Mouse (Mus musculus): ENCODE data around the gene Tstd3. TPM values are rescaled to one million over a fixed set of nuclear protein-coding genes. Genes with fewer than 3 reads are reported as not detected.
A peak's percentile ranks its signal among the peaks of the same experiment; 100 is the strongest.

Tstd3 gene
- polyA plus RNA-seq, 1 experiment from 2014 or later: 10.8 TPM

GRCm38 (mm10) chr4:21776091-21776945 lies 9.3 kb upstream of the Tstd3 start:
- peak overlapping the region; percentile 96 for H3K4me3 ChIP-seq (replicated peaks; ENCODE audit: low read depth, low read length)
- peak overlapping the region; percentile 77 for H3K4me2 ChIP-seq (ENCODE audit: low read length)
- 0 out of 2 replicates have a peak, but pooled peaks cover 2% of the 10 kb centered on the region for H3K36me3 ChIP-seq (ENCODE audit: insufficient read depth, low read length)
- ATAC-seq (replicated peaks; ENCODE audit: low FRiP score, low read depth): peak; percentile 98
- DNase-seq (ENCODE audit: low spot score): peak; percentile 94
- H3K9ac ChIP-seq (ENCODE audit: low read depth, low read length): peak overlapping the region; percentile 86
- 0 out of 2 replicates have a peak, but pooled peaks cover 4% of the 10 kb centered on the region for H3K4me1 ChIP-seq (replicated peaks; ENCODE audit: insufficient read depth, low read length)
- no peak overlapping the region for H3K27ac ChIP-seq
- under 1% methylated on average over 45 of the region's 46 CpGs for WGBS
- H3K27me3 ChIP-seq (ENCODE audit: insufficient read depth, low read length): no peaks in the 10 kb centered on the region
- no peak for TF ChIP-seq CTCF (IDR thresholded peaks at IDR 0.05; ENCODE audit: low read depth)
- H3K9me3 ChIP-seq (replicated peaks; ENCODE audit: low read length): no peaks in the 10 kb centered on the region

GRCm38 (mm10) chr4:21772306-21772705 lies 5.3 kb upstream of the Tstd3 start:
- Histone ChIP-seq H3K9ac (ENCODE audit: low read depth, low read length) (no peak overlapping the region), H3K4me2 (ENCODE audit: low read length) (no peak overlapping the region), H3K4me1 (replicated peaks; ENCODE audit: insufficient read depth, low read length) (0 out of 2 replicates have a peak, but pooled peaks cover 1% of the 10 kb centered on the region), H3K4me3 (replicated peaks; ENCODE audit: low read depth, low read length) (no peak overlapping the region), H3K27me3 (ENCODE audit: insufficient read depth, low read length) (no peaks in the 10 kb centered on the region), H3K9me3 (replicated peaks; ENCODE audit: low read length) (no peaks in the 10 kb centered on the region), H3K27ac (no peak overlapping the region), H3K36me3 (ENCODE audit: insufficient read depth, low read length) (no peaks in the 10 kb centered on the region)
- no peak for TF ChIP-seq CTCF (IDR thresholded peaks at IDR 0.05; ENCODE audit: low read depth)
- no peak for DNase-seq (ENCODE audit: low spot score)
- ATAC-seq (replicated peaks; ENCODE audit: low FRiP score, low read depth): no peak
- 100% methylated on average over 1 of the region's 1 CpGs for WGBS

- DNase-seq (ENCODE audit: low spot score) (no peak), ATAC-seq (replicated peaks; ENCODE audit: low FRiP score, low read depth) (no peak)
- Histone ChIP-seq H3K9me3 (replicated peaks; ENCODE audit: low read length) (no peaks in the 10 kb centered on the region), H3K4me3 (replicated peaks; ENCODE audit: low read depth, low read length) (no peak overlapping the region), H3K4me1 (replicated peaks; ENCODE audit: insufficient read depth, low read length) (no peaks in the 10 kb centered on the region), H3K27me3 (ENCODE audit: insufficient read depth, low read length) (no peaks in the 10 kb centered on the region), H3K36me3 (ENCODE audit: insufficient read depth, low read length) (no peaks in the 10 kb centered on the region), H3K9ac (ENCODE audit: low read depth, low read length) (no peak overlapping the region), H3K4me2 (ENCODE audit: low read length) (no peak overlapping the region), H3K27ac (no peak overlapping the region)
- WGBS: 84% methylated on average over 1 of the region's 1 CpGs
- no peak for TF ChIP-seq CTCF (IDR thresholded peaks at IDR 0.05; ENCODE audit: low read depth)
Observed at GRCm38 (mm10) chr4:21771064-21771463, 4.1 kb upstream of the Tstd3 start.

GRCm38 (mm10) chr4:21766171-21766862 lies 695 bp downstream of the Tstd3 start:
- DNase-seq (ENCODE audit: low spot score) (no peak), ATAC-seq (replicated peaks; ENCODE audit: low FRiP score, low read depth) (no peak)
- no peak for TF ChIP-seq CTCF (IDR thresholded peaks at IDR 0.05; ENCODE audit: low read depth)
- Histone ChIP-seq H3K36me3 (ENCODE audit: insufficient read depth, low read length) (no peaks in the 10 kb centered on the region), H3K9ac (ENCODE audit: low read depth, low read length) (peak overlapping the region; percentile 48), H3K4me3 (replicated peaks; ENCODE audit: low read depth, low read length) (peak overlapping the region; percentile 67), H3K4me2 (ENCODE audit: low read length) (peak overlapping the region; percentile 82), H3K27ac (no peak overlapping the region), H3K27me3 (ENCODE audit: insufficient read depth, low read length) (no peaks in the 10 kb centered on the region), H3K4me1 (replicated peaks; ENCODE audit: insufficient read depth, low read length) (no peaks in the 10 kb centered on the region), H3K9me3 (replicated peaks; ENCODE audit: low read length) (no peaks in the 10 kb centered on the region)
- WGBS: 19% methylated on average over 14 of the region's 14 CpGs

- H3K36me3 ChIP-seq (ENCODE audit: insufficient read depth, low read length): no peaks in the 10 kb centered on the region
- ATAC-seq (replicated peaks; ENCODE audit: low FRiP score, low read depth) (no peak), DNase-seq (ENCODE audit: low spot score) (no peak)
- TF ChIP-seq CTCF (IDR thresholded peaks at IDR 0.05; ENCODE audit: low read depth): no peak
- no peaks in the 10 kb centered on the region for H3K27me3 ChIP-seq (ENCODE audit: insufficient read depth, low read length)
- H3K4me1 ChIP-seq (replicated peaks; ENCODE audit: insufficient read depth, low read length): no peaks in the 10 kb centered on the region
- no peak overlapping the region for H3K9ac ChIP-seq (ENCODE audit: low read depth, low read length)
- no peak overlapping the region for H3K27ac ChIP-seq
- H3K4me3 ChIP-seq (replicated peaks; ENCODE audit: low read depth, low read length): no peak overlapping the region
- no peaks in the 10 kb centered on the region for H3K9me3 ChIP-seq (replicated peaks; ENCODE audit: low read length)
- 76% methylated on average over 4 of the region's 4 CpGs for WGBS
- H3K4me2 ChIP-seq (ENCODE audit: low read length): no peak overlapping the region
Observed at GRCm38 (mm10) chr4:21763827-21764226, 3.2 kb downstream of the Tstd3 start.

GRCm38 (mm10) chr4:21761416-21762160 lies 5.4 kb downstream of the Tstd3 start:
- ATAC-seq (replicated peaks; ENCODE audit: low FRiP score, low read depth) (no peak), DNase-seq (ENCODE audit: low spot score) (no peak)
- H3K9me3 ChIP-seq (replicated peaks; ENCODE audit: low read length): no peaks in the 10 kb centered on the region
- H3K36me3 ChIP-seq (ENCODE audit: insufficient read depth, low read length): no peaks in the 10 kb centered on the region
- no peaks in the 10 kb centered on the region for H3K27me3 ChIP-seq (ENCODE audit: insufficient read depth, low read length)
- H3K9ac ChIP-seq (ENCODE audit: low read depth, low read length): no peak overlapping the region
- no peak overlapping the region for H3K4me2 ChIP-seq (ENCODE audit: low read length)
- H3K4me3 ChIP-seq (replicated peaks; ENCODE audit: low read depth, low read length): no peak overlapping the region
- no peak overlapping the region for H3K27ac ChIP-seq
- no peak for TF ChIP-seq CTCF (IDR thresholded peaks at IDR 0.05; ENCODE audit: low read depth)
- H3K4me1 ChIP-seq (replicated peaks; ENCODE audit: insufficient read depth, low read length): no peaks in the 10 kb centered on the region
- 79% methylated on average over 9 of the region's 9 CpGs for WGBS
